Mouse (Mus musculus): ENCODE measurements at regions not wholly inside any gene's neighbourhood (a gene's known extent, or its start where the extent isn't known, plus 50 kb on each side); places are given as distances from the start of the nearest gene placed in this dataset.

DNA sequence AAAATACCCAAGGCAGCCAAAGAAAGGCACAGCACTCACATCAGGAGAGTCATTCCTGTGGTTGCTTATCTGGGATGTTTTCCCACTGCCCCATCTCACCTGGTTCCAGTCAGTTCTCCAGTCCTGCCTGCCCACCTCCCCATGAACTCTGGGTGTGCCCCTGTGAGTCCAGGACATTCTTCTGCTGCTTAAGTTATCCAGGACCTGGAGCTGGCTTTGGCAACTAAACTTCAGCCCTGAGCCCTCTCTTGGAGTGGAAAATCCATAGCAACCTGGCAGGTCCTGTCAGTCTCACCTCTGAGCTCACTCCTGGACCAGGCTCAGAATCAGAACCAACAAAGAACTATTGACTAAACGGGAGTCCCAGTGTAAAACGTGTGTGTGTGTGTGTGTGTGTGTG lies 63.9 kb upstream of the Cxcl12 start:
- no peak for TF ChIP-seq CTCF (IDR thresholded peaks at IDR 0.05)
- no peak for TF ChIP-seq POLR2A (IDR thresholded peaks at IDR 0.05; ENCODE audit: insufficient read depth, low read depth, low read length)

All from heart, adult 2 months (tissue).